Mouse (Mus musculus) MEL (cell line): Measurements from ENCODE around the gene Slc28a2. TPM values are rescaled to one million over a fixed set of nuclear protein-coding genes. Genes with fewer than 3 reads are reported as not detected.

ENCODE experiments used
- DNase-seq: peaks from one replicate; pipeline ENCODE4 v3.0.0; 2011; ENCODE audit warnings: low read depth, low spot score
- H3K27ac ChIP-seq: 2 replicates; pipeline ENCODE4 v1.5.1; 2012; ENCODE audit warnings: low read depth, mild to moderate bottlenecking, control low read depth, low read length, moderate library complexity; ENCODE audit not compliant: control insufficient read depth
- H3K27me3 ChIP-seq, 2 experiments: fragments of 150-350 bp in 1 of 2; sonication (generic) in 1 of 2; 2 replicates each; pipeline ENCODE4 v1.6.1; 2012; ENCODE audit warnings: low read length in 2 of 2, mild to moderate bottlenecking in 2 of 2, improper control_type of control experiment in 1 of 2, moderate library complexity in 1 of 2; ENCODE audit not compliant: insufficient read depth in 2 of 2, control insufficient read depth in 1 of 2
- H3K36me3 ChIP-seq, 2 experiments: 2 replicates each; pipeline ENCODE4 v1.6.1; 2012 to 2014; ENCODE audit warnings: low read length in 2 of 2, improper control_type of control experiment in 1 of 2, inconsistent platforms in 1 of 2, mild to moderate bottlenecking in 1 of 2; ENCODE audit not compliant: insufficient read depth in 2 of 2, control insufficient read depth in 1 of 2
- H3K4me1 ChIP-seq, 2 experiments: fragments of 150-350 bp in 1 of 2; sonication (generic) in 1 of 2; 2 replicates each; pipeline ENCODE4 v1.6.1; 2012; ENCODE audit warnings: low read length in 2 of 2, improper control_type of control experiment in 1 of 2, mild to moderate bottlenecking in 1 of 2; ENCODE audit not compliant: insufficient read depth in 2 of 2, control insufficient read depth in 1 of 2
- H3K4me3 ChIP-seq, 2 experiments: fragments of 150-350 bp in 1 of 2; sonication (generic) in 1 of 2; 2 replicates each; pipeline ENCODE4 v1.5.1; 2012; ENCODE audit warnings: low read depth in 2 of 2, low read length in 2 of 2, mild to moderate bottlenecking in 2 of 2, moderate library complexity in 2 of 2, control low read depth in 1 of 2, improper control_type of control experiment in 1 of 2; ENCODE audit not compliant: control insufficient read depth in 1 of 2, insufficient read depth in 1 of 2
- H3K79me2 ChIP-seq: 2 replicates; pipeline ENCODE4 v1.6.1; 2012; ENCODE audit warnings: mild to moderate bottlenecking, low read length, moderate library complexity; ENCODE audit not compliant: control insufficient read depth, poor library complexity, insufficient read depth
- H3K9ac ChIP-seq: 2 replicates; pipeline ENCODE4 v1.6.1; 2012; ENCODE audit warnings: low read depth, mild to moderate bottlenecking, control low read depth, low read length, moderate library complexity; ENCODE audit not compliant: control insufficient read depth, poor library complexity, severe bottlenecking
- H3K9me3 ChIP-seq: fragments of 150-350 bp; sonication (generic); replicated peaks from 2 replicates; pipeline ENCODE4 v1.6.1; 2012; ENCODE audit warnings: mild to moderate bottlenecking, low read length, improper control_type of control experiment, moderate library complexity; ENCODE audit not compliant: insufficient read depth
- CHD1 ChIP-seq: IDR thresholded peaks from 2 replicates; pipeline ENCODE4 v1.6.1; 2012; ENCODE audit warnings: low read depth, mild to moderate bottlenecking, inconsistent platforms, low read length, improper control_type of control experiment
- E2F4 ChIP-seq: IDR thresholded peaks from 2 replicates; pipeline ENCODE4 v1.6.1; 2011; ENCODE audit warnings: low read depth, low read length, improper control_type of control experiment, borderline replicate concordance
- ELF1 ChIP-seq: IDR thresholded peaks from 2 replicates; pipeline ENCODE4 v1.6.1; 2014; ENCODE audit warnings: low read depth, mild to moderate bottlenecking, inconsistent platforms, low read length, improper control_type of control experiment, moderate library complexity
- ETS1 ChIP-seq: IDR thresholded peaks from 2 replicates; pipeline ENCODE4 v1.6.1; 2012; ENCODE audit warnings: low read depth, mild to moderate bottlenecking, inconsistent platforms, low read length, improper control_type of control experiment, moderate library complexity
- GABPA ChIP-seq: IDR thresholded peaks from 2 replicates; pipeline ENCODE4 v1.6.1; 2012; ENCODE audit warnings: low read depth, mild to moderate bottlenecking, inconsistent platforms, low read length, improper control_type of control experiment, moderate library complexity
- GATA1 ChIP-seq: IDR thresholded peaks from 2 replicates; pipeline ENCODE4 v1.6.1; 2011; ENCODE audit warnings: low read depth, low read length, improper control_type of control experiment
- HCFC1 ChIP-seq: IDR thresholded peaks from 2 replicates; pipeline ENCODE4 v1.6.1; 2012; ENCODE audit warnings: low read depth, mild to moderate bottlenecking, inconsistent platforms, low read length, improper control_type of control experiment, moderate library complexity
- JUND ChIP-seq: IDR thresholded peaks from 2 replicates; pipeline ENCODE4 v1.6.1; 2011; ENCODE audit warnings: low read depth, mild to moderate bottlenecking, improper control_type of control experiment, low read length
- KAT2A ChIP-seq: conservative IDR thresholded peaks from 2 replicates; pipeline ENCODE4 v1.6.1; 2012; ENCODE audit warnings: low read depth, low read length, improper control_type of control experiment, inconsistent platforms
- MAFK ChIP-seq: IDR thresholded peaks from 2 replicates; pipeline ENCODE4 v1.6.1; 2011; ENCODE audit warnings: low read depth, mild to moderate bottlenecking, low read length, improper control_type of control experiment, borderline replicate concordance
- MAZ ChIP-seq: IDR thresholded peaks from 2 replicates; pipeline ENCODE4 v1.6.1; 2012; ENCODE audit warnings: low read depth, mild to moderate bottlenecking, inconsistent platforms, low read length, improper control_type of control experiment
- MXI1 ChIP-seq: IDR thresholded peaks from 2 replicates; pipeline ENCODE4 v1.6.1; 2011; ENCODE audit warnings: mild to moderate bottlenecking, low read depth, low read length, improper control_type of control experiment
- NRF1 ChIP-seq: IDR thresholded peaks from 2 replicates; pipeline ENCODE4 v1.6.1; 2014; ENCODE audit warnings: low read depth, mild to moderate bottlenecking, inconsistent platforms, low read length, improper control_type of control experiment, moderate library complexity; ENCODE audit not compliant: poor library complexity, insufficient read depth, severe bottlenecking
- RAD21 ChIP-seq: IDR thresholded peaks from 2 replicates; pipeline ENCODE4 v1.6.1; 2011; ENCODE audit warnings: mild to moderate bottlenecking, low read depth, low read length, improper control_type of control experiment
- SMC3 ChIP-seq: IDR thresholded peaks from 2 replicates; pipeline ENCODE4 v1.6.1; 2011; ENCODE audit warnings: low read depth, low read length, improper control_type of control experiment
- TAL1 ChIP-seq: IDR thresholded peaks from 2 replicates; pipeline ENCODE4 v1.6.1; 2012; ENCODE audit warnings: mild to moderate bottlenecking, inconsistent platforms, low read length, moderate library complexity, mixed read lengths
- TBP ChIP-seq: IDR thresholded peaks from 2 replicates; pipeline ENCODE4 v1.8.0; 2011; ENCODE audit warnings: low read depth, low read length, improper control_type of control experiment
- USF2 ChIP-seq, 2 experiments: IDR thresholded peaks; 2 replicates each; pipeline ENCODE4 v1.6.1; 2011 to 2012; ENCODE audit warnings: improper control_type of control experiment in 2 of 2, low read length in 2 of 2, borderline replicate concordance in 1 of 2, inconsistent platforms in 1 of 2, low read depth in 1 of 2, mild to moderate bottlenecking in 1 of 2; ENCODE audit not compliant: insufficient read depth in 1 of 2
- ZC3H11A ChIP-seq: IDR thresholded peaks from 2 replicates; pipeline ENCODE4 v1.6.1; 2012; ENCODE audit warnings: low read depth, mild to moderate bottlenecking, inconsistent platforms, low read length, improper control_type of control experiment
- polyA plus RNA-seq, 2 experiments: library from polyadenylated mRNA; stranded (reverse) in 1 of 2; unstranded in 1 of 2; fragments of >175 nt in 1 of 2; fragments of >200 nt in 1 of 2; gene quantifications; 2 replicates each; pipeline versions ENCODE4 v1.2.1 to v1.2.4; 2012; ENCODE audit warnings: low replicate concordance in 2 of 2, low read depth in 1 of 2; ENCODE audit not compliant: insufficient read length in 2 of 2, insufficient read depth in 1 of 2, missing spikeins in 1 of 2
- total RNA-seq: library from RNA; depleted of rRNA; stranded (reverse); fragments of 300-350 nt; gene quantifications from 2 replicates; pipeline ENCODE4 v1.2.3, GENCODE M21; 2012

Gene Slc28a2
- total and polyA plus RNA-seq, 3 experiments = 1.3 to 2.6 TPM; not detected in 1

DNA sequence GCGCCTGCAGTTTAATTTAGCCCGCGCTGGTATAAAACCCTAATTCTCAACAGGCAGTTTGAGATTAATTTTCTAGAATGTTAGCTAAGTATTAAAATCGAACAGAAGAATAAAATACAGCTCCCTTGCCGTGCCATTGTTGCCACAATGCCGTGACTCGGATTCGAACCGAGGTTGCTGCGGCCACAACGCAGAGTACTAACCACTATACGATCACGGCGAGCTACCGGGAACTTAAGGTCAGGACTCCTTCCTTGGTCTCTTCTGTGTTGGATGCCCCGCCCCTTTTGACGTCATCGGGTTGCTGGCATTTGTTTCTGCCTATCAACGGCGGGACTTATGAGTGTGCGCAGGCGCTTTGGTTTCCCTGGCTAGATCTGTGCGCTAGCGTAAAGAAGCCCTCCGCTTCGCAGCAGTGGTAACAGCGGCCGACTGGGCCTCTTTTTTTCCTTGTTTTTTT lies 49.0 kb upstream of the Slc28a2 start (continued):
- no peak for TF ChIP-seq ETS1
- TF ChIP-seq MAZ = no peak

DNA sequence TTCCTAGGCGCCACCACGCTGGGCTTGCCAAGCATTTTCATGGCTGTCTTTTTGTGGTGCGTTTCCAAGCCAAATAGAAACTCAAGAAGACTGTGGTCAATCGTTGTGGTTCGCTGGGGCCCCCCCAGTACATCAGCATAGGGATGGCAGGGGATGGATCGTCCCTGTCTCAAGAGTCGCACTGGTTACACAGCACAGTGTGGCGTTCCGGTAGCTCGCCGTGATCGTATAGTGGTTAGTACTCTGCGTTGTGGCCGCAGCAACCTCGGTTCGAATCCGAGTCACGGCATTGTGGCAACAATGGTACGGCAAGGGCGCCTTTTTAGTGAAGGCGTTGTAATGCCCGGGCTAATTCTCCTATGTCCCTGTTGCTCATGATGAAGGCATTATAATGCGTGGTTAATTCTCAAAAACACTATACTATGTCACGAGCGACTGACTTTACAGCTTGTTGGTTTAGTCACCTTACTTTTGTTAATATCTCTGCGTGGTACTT lies 48.5 kb upstream of the Slc28a2 start:
- peak; percentile 7; the same call in 1 of the 2 replicates for TF ChIP-seq HCFC1
- TF ChIP-seq KAT2A = no peak
- TF ChIP-seq ZC3H11A = no peak
- peak; percentile 27; the same call in 1 of the 2 replicates for TF ChIP-seq NRF1
- no peak for TF ChIP-seq JUND
- no peak; the same call in 1 of the 2 replicates for TF ChIP-seq E2F4
- TF ChIP-seq RAD21 = no peak
- peak; percentile 97 for TF ChIP-seq MAFK
- peak; percentile 76; the same call in 1 of the 2 replicates for TF ChIP-seq ELF1
- 0 out of 2 replicates have a peak, but pooled peaks have one; percentile 1 for TF ChIP-seq GATA1
- no peak for TF ChIP-seq USF2 (IDR thresholded peaks at IDR 0.05; ENCODE audit: borderline replicate concordance in 1 of 2, insufficient read depth in 1 of 2, low read depth in 1 of 2, low read length in 2 of 2)
- no peak for TF ChIP-seq CHD1
- TF ChIP-seq TAL1 = no peak
- peak; percentile 98 for TF ChIP-seq TBP
- no peak; the same call in 1 of the 2 replicates for TF ChIP-seq MXI1
- no peak for TF ChIP-seq SMC3
- no peak for TF ChIP-seq GABPA
- no peak for TF ChIP-seq MAZ
- Histone ChIP-seq H3K9me3 (no peaks in the 10 kb centered on the region), H3K9ac (peak overlapping the region; percentile 75), H3K27me3 (no peaks in the 10 kb centered on the region), H3K36me3 (peaks cover 0 to 2% of the 10 kb centered on the region in 2 experiments; a peak in 1 of 4 replicates), H3K4me1 (peaks cover 0 to 18% of the 10 kb centered on the region in 2 experiments; a peak in 2 of 4 replicates), H3K4me3 (peak overlapping the region; percentile 46 to 92), H3K27ac (peak overlapping the region; percentile 71), H3K79me2 (no peaks in the 10 kb centered on the region; the same call in 1 of the 2 replicates)
- peak; percentile 89 for DNase-seq
